Mouse (Mus musculus) kidney, postnatal 0 days (tissue): ENCODE measurements at regions not wholly inside any gene's neighbourhood (a gene's known extent, or its start where the extent isn't known, plus 50 kb on each side); places are given as distances from the start of the nearest gene placed in this dataset.
A peak's percentile ranks its signal among the peaks of the same experiment; 100 is the strongest.

Experiments
- ATAC-seq: fragments of 200-750 bp; cut with Nextera tagmentation; replicated peaks from 2 replicates; pipeline ENCODE4 v1.8.0; 2017; ENCODE audit warnings: low read depth, moderate number of reproducible peaks, moderate TSS enrichment, moderate library complexity; ENCODE audit not compliant: low FRiP score
- DNase-seq: peaks from one replicate; pipeline ENCODE4 v3.0.0-alpha.2; 2016; ENCODE audit warnings: low spot score
- H3K27ac ChIP-seq: fragments of 300-500 bp; sonication (generic); 2 replicates; pipeline ENCODE4 v1.5.1; 2014; ENCODE audit warnings: mild to moderate bottlenecking
- H3K27me3 ChIP-seq: fragments of 300-500 bp; sonication (generic); 2 replicates; pipeline ENCODE4 v1.6.1; 2014; ENCODE audit warnings: low read length, mixed read lengths; ENCODE audit not compliant: insufficient read depth
- H3K36me3 ChIP-seq: fragments of 300-500 bp; sonication (generic); 2 replicates; pipeline ENCODE4 v1.6.1; 2014; ENCODE audit warnings: low read length, mixed read lengths; ENCODE audit not compliant: insufficient read depth
- H3K4me1 ChIP-seq: fragments of 300-500 bp; sonication (generic); replicated peaks from 2 replicates; pipeline ENCODE4 v1.6.1; 2014; ENCODE audit warnings: antibody characterized with exemption, low read length, mixed read lengths; ENCODE audit not compliant: insufficient read depth
- H3K4me2 ChIP-seq: fragments of 300-500 bp; sonication (generic); 2 replicates; pipeline ENCODE4 v1.6.1; 2014; ENCODE audit warnings: mild to moderate bottlenecking, low read length, moderate library complexity, mixed read lengths
- H3K4me3 ChIP-seq: fragments of 300-500 bp; sonication (generic); replicated peaks from 2 replicates; pipeline ENCODE4 v1.5.1; 2014; ENCODE audit warnings: low read depth, low read length
- H3K9ac ChIP-seq: fragments of 300-500 bp; sonication (generic); 2 replicates; pipeline ENCODE4 v1.6.1; 2014; ENCODE audit warnings: low read depth, low read length
- H3K9me3 ChIP-seq: fragments of 300-500 bp; sonication (generic); replicated peaks from 2 replicates; pipeline ENCODE4 v1.6.1; 2016; ENCODE audit warnings: low read length, inconsistent platforms, mixed read lengths
- CTCF ChIP-seq: IDR thresholded peaks from 2 replicates; pipeline ENCODE4 v1.5.1; 2016; ENCODE audit warnings: antibody characterized with exemption, low read depth, mild to moderate bottlenecking, moderate library complexity
- WGBS: fragments of 180-500 bp; shearing (Covaris S2); extraction: QIAGEN DNeasy Blood & Tissue Kit; methylation state at CpG from one replicate; pipeline ENCODE4 v1.1.7; 2014; 5-methylcytosine and 5-hydroxymethylcytosine counted together

DNA sequence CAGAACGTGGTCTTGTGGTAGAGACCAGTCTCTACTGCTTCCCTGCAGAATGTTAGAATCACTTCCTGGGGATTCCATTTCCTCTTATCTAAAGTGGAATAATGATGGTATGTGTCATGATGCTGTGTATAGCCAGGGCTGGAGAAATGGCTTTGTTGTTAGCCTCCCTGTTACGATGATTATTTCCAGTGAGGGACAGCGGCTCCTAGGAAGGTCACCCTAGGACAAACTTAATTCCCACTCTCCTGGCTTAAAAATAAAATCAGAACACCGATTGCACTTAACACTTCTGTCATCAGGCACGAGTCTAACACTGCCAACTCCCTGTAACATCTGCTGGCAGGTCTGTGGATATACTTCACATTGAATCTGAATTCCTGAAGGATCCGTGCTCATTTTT is 151.9 kb upstream of the Hs3st2 start:
- H3K27me3 ChIP-seq, result no peaks in the 10 kb centered on the region
- H3K27ac ChIP-seq, result no peak overlapping the region
- no peaks in the 10 kb centered on the region for H3K4me1 ChIP-seq
- no peaks in the 10 kb centered on the region for H3K36me3 ChIP-seq
- no peak overlapping the region for H3K4me2 ChIP-seq
- H3K9me3 ChIP-seq, result no peaks in the 10 kb centered on the region
- H3K9ac ChIP-seq, result no peak overlapping the region
- no peak overlapping the region for H3K4me3 ChIP-seq
- ATAC-seq, result no peak
- 61% methylated on average over 6 of the region's 6 CpGs for WGBS
- TF ChIP-seq CTCF, result no peak
- no peak for DNase-seq

- no peak for ATAC-seq
- Histone ChIP-seq H3K27me3 (no peaks in the 10 kb centered on the region), H3K4me3 (no peak overlapping the region), H3K4me2 (no peak overlapping the region), H3K4me1 (no peaks in the 10 kb centered on the region), H3K27ac (no peak overlapping the region), H3K9ac (no peak overlapping the region), H3K36me3 (no peaks in the 10 kb centered on the region), H3K9me3 (no peaks in the 10 kb centered on the region)
- 79% methylated on average over 6 of the region's 6 CpGs for WGBS
- DNase-seq, result no peak
- no peak for TF ChIP-seq CTCF
Observed at GRCm38 (mm10) chr7:121247845-121248244, 143.8 kb upstream of the Hs3st2 start.

- H3K27ac ChIP-seq, result no peak overlapping the region
- WGBS, result 80% methylated on average over 2 of the region's 2 CpGs
- no peaks in the 10 kb centered on the region for H3K27me3 ChIP-seq
- DNase-seq, result no peak
- no peaks in the 10 kb centered on the region for H3K36me3 ChIP-seq
- H3K9me3 ChIP-seq, result no peaks in the 10 kb centered on the region
- no peak overlapping the region for H3K9ac ChIP-seq
- TF ChIP-seq CTCF, result no peak
- no peak overlapping the region for H3K4me2 ChIP-seq
- H3K4me1 ChIP-seq, result no peaks in the 10 kb centered on the region
- no peak for ATAC-seq
- no peak overlapping the region for H3K4me3 ChIP-seq
Observed at GRCm38 (mm10) chr7:121257466-121257865, 134.2 kb upstream of the Hs3st2 start.

GRCm38 (mm10) chr7:121258826-121259496 is 132.7 kb upstream of the Hs3st2 start:
- no peaks in the 10 kb centered on the region for H3K4me1 ChIP-seq
- H3K36me3 ChIP-seq, result no peaks in the 10 kb centered on the region
- no peak for ATAC-seq
- peak; percentile 85 for TF ChIP-seq CTCF
- no peaks in the 10 kb centered on the region for H3K27me3 ChIP-seq
- H3K4me2 ChIP-seq, result no peak overlapping the region
- H3K9me3 ChIP-seq, result no peaks in the 10 kb centered on the region
- peak; percentile 69 for DNase-seq
- 47% methylated on average over 12 of the region's 12 CpGs for WGBS
- no peak overlapping the region for H3K27ac ChIP-seq
- no peak overlapping the region for H3K9ac ChIP-seq
- no peak overlapping the region for H3K4me3 ChIP-seq

- Histone ChIP-seq H3K36me3 (no peaks in the 10 kb centered on the region), H3K27ac (no peak overlapping the region), H3K27me3 (no peaks in the 10 kb centered on the region), H3K4me1 (no peaks in the 10 kb centered on the region), H3K9ac (no peak overlapping the region), H3K4me3 (no peak overlapping the region), H3K4me2 (no peak overlapping the region), H3K9me3 (no peaks in the 10 kb centered on the region)
- ATAC-seq (no peak), DNase-seq (no peak)
- TF ChIP-seq CTCF, result no peak
- 85% methylated on average over 21 of the region's 21 CpGs for WGBS
Observed at GRCm38 (mm10) chr7:121259497-121260009, 132.1 kb upstream of the Hs3st2 start.

DNA sequence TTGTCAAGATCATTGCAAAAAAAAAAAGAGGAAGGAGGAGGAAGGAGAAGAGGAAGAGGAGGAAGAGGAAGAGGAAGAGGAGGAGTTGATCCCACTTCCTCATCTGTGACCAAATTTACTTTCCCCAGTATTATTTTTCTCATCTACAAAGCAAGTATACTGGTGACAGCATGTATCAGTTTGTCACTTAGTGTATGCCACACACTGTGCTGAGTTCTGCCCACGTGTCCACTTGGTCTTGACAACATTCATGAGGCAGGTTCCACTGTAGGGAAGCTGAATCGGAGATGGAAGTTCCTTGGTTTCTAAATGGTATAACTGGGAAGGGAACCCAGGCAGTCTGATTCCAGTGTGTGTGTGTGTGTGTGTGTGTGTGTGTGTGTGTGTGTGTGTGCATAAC is 122.3 kb upstream of the Hs3st2 start:
- no peak overlapping the region for H3K9ac ChIP-seq
- no peaks in the 10 kb centered on the region for H3K4me1 ChIP-seq
- H3K27ac ChIP-seq, result no peak overlapping the region
- H3K4me3 ChIP-seq, result no peak overlapping the region
- H3K9me3 ChIP-seq, result no peaks in the 10 kb centered on the region
- no peaks in the 10 kb centered on the region for H3K27me3 ChIP-seq
- WGBS, result 76% methylated on average over 2 of the region's 2 CpGs
- no peak for ATAC-seq
- H3K36me3 ChIP-seq, result no peaks in the 10 kb centered on the region
- DNase-seq, result no peak
- H3K4me2 ChIP-seq, result no peak overlapping the region
- no peak for TF ChIP-seq CTCF

- no peak for ATAC-seq
Observed at GRCm38 (mm10) chr7:121280597-121280996, 111.1 kb upstream of the Hs3st2 start.

More at GRCm38 (mm10) chr7:121280597-121280996, 111.1 kb upstream of the Hs3st2 start:
- Histone ChIP-seq H3K4me2 (no peak overlapping the region), H3K9ac (no peak overlapping the region), H3K36me3 (no peaks in the 10 kb centered on the region), H3K9me3 (no peaks in the 10 kb centered on the region), H3K4me3 (no peak overlapping the region), H3K27me3 (no peaks in the 10 kb centered on the region), H3K4me1 (no peaks in the 10 kb centered on the region), H3K27ac (no peak overlapping the region)
- 30% methylated on average over 1 of the region's 1 CpGs for WGBS
- no peak for DNase-seq
- no peak for TF ChIP-seq CTCF
